Mouse (Mus musculus) skeletal muscle tissue, adult 2 months (tissue): ENCODE measurements around the gene Klf9.

Experiments used
- DNase-seq: peaks from one replicate; pipeline ENCODE4 v3.0.0-alpha.2; 2012; ENCODE audit warnings: low read depth, low spot score

Gene Klf9

GRCm38 (mm10) chr19:23162877-23163276, 21.9 kb downstream of the Klf9 start:
- no peak for DNase-seq

DNA sequence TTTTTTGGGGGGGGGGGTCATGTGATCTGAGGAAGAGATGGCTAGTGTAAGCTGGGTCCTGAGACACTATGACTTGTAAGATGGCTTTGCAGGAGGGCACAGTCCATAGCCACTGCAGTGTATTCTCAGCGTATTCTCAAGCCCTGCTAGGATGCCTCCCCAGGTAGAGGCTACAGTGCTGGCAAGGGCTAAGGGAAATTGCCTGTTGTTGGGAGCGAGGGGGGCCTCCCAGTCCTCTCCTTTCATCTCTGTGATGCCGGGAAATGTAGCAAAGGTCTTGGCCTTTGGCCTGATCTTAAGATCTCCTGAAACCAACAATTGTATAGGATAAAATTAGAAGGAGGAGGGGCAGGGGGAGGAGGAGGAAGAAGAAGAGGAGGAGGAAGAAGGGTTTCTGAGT, 22.3 kb downstream of the Klf9 start:
- DNase-seq = no peak

- DNase-seq = no peak
Observed at GRCm38 (mm10) chr19:23164651-23165240, 23.7 kb downstream of the Klf9 start.

GRCm38 (mm10) chr19:23166550-23167284, 25.7 kb downstream of the Klf9 start:
- DNase-seq = no peak

DNA sequence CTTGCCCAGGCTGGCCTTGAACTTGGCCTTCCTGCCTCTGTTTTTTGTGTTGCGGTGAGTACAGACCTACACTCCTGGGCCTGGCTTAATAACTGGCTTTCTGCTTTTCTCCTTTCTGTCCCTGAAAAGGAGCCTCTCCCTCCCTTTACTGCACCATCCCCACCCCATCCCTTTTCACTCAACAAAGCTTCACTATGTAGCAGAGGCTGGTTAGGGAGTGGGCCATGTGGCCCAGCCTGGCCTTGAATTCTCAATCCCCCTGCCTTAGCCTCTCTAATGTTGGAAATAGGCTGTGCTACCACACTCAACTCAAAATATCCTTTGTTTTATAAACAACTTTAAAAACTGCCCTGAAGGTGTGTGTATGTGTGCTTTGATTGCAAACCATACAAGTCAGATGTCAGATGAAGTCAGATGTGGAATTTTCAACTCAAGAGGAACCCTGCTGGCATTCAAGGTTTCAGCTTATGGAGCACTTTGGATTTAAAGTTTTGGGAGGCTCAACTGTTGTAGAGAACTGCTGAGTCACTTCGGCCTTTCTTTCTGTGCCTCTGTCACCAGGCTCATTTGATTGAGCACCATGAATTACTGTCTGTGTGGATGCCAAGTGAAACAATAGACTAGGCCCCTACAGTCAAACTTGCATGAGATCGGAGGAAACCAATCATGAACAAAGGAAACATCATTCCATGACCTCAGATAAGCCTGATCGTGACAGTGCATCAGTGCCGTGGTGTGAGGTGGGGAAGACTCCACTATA, 28.1 kb downstream of the Klf9 start:
- no peak for DNase-seq

DNA sequence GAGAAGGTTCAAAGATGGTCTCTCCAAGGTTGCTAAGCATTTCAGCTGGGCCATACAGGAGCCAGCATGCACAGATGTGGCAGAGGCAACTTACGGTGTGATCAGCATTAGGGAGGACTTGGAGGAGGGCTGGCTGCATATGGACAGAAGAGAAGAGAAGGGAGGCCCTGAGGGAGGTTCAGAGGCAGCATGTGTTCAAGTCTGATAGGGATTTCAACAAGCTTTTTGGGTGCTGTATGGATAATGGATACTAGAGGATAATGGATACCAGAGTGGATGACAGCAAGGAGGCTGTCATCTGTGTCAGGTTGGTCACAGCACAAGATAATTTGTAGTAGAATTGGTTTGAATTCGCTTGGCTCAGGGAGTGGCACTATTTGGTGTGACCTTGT, 28.6 kb downstream of the Klf9 start:
- no peak for DNase-seq

- DNase-seq = no peak
Observed at GRCm38 (mm10) chr19:23170476-23170875, 29.4 kb downstream of the Klf9 start.

- DNase-seq = no peak
Observed at GRCm38 (mm10) chr19:23171136-23171535, 30.1 kb downstream of the Klf9 start.

GRCm38 (mm10) chr19:23175090-23175489, 34.1 kb downstream of the Klf9 start:
- no peak for DNase-seq

DNA sequence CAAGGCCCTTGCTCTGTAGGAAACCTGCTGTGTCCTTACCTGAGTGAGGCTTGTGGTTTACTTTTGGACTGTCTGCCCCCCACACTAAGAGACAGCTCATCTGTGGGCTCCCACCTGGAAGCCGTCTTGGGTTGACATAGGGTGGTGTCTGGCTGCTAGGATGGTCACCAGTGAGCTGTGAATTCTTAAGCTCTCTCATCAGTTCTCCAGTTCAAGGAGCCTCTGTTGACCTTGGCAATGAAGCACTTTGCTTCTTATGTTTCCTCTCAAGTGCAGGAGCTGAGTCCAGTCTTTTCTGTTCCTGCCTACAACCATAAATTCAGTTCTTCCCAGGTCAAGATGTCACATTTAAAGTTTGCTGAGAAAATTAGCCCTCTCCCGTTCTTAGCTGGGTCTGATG, 34.5 kb downstream of the Klf9 start:
- peak; percentile 49 for DNase-seq

DNA sequence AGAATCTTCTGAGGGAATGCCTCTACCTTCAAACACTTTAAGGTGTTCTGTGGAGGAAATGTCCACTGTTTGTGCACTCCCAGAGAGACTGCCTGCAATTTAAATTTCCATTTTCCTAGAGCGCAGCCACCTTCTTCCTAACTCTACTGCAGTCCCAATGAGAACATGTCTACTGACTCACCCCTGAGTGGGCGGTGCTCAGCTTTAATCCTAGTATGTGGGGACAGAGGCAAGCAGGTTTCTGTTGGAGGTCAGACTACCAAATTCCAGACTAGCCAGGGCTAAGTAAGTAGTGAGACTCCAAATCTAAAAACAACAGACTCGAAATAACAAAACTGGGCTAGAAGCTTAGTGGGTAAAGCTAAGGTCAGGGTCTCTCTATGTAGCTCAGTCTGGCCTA, 37.5 kb downstream of the Klf9 start:
- no peak for DNase-seq

GRCm38 (mm10) chr19:23183493-23183892, 42.5 kb downstream of the Klf9 start:
- no peak for DNase-seq

GRCm38 (mm10) chr19:23184068-23184467, 43.0 kb downstream of the Klf9 start:
- DNase-seq = no peak

GRCm38 (mm10) chr19:23187732-23188131, 46.7 kb downstream of the Klf9 start:
- DNase-seq = no peak

DNA sequence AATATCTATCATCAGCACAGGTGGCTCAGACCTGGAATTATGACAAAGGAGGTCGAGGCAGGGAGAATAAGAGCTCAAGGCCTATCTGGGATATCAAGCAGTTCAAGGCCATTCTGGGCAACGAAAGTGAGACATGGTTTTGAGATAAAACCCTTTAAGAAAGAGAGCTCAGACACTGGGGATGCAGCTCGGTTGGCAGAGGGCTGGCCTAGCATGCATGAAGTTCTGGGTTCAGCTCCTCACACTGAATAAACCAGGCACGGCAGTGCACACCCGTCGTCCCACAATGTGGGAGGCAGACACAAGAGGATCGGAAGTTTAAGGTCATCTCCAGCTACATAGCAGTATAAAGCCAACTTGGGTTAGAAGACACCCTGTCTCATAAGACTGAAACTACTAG, 48.0 kb downstream of the Klf9 start:
- no peak for DNase-seq

- DNase-seq = no peak
Observed at GRCm38 (mm10) chr19:23189744-23190143, 48.7 kb downstream of the Klf9 start.

DNA sequence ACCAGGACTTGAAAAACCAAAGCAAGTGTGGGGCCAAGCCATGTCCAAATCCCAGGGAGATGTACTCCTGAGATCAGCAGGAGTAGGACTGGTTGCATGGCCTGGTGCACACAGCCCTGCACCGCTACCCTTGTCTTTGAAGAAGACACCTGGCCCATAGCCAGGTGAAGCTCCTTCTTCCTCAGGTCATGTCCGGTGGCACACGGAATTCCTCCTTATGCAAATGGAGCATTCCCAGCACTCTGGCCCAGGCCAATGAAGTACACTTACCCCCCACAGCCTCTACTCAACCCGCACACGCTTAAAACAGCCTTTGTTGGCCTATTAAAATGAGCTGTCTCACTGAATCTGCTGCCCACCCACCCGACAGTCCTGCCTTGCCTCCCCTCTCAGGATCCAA, 50.5 kb downstream of the Klf9 start:
- DNase-seq = no peak

DNA sequence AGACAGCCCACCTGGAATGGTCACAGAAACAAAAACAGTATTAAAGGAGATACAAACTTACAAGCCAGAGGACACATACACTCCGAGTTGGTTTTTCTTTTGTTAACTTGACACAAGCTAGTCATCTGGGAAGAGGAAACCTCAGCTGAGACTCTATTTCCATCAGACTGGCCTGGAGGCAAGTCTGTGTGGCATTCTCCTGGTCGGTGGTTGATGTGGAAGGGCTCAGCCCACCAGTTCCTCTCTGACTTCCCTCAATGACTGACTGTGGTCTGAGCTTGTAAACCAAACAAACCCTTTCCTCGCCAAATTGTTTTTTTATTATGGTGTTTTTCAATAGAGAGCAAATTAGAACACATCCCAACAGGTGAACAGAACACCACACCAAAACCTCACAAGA, 52.0 kb downstream of the Klf9 start:
- no peak for DNase-seq

GRCm38 (mm10) chr19:23202106-23202505, 61.1 kb downstream of the Klf9 start:
- no peak for DNase-seq

DNA sequence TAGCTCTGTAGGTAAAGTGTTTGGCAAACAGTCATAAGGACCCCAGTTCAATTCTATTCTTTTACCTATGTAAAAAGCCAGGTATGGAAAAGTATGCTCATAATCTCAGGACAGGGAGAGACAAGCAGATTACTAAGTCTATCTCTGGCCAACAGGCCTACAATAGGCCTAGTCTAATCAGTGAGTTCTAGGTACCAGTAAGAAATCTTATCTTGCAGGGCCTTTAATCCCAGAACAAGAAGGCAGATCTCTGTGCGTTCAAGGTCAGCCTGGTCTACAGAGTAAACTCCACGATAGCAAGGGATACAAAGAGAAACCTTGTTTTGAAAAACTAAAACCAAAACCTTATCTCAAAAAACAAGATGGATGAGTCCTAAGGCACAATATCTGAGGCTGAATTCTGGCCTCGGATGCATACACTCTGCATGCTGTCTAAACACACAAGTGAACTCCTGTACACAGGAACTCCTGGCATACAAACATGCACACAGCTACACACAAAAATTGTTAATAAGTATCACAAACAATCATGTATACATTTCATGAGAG, 62.6 kb downstream of the Klf9 start:
- DNase-seq = no peak

- peak; percentile 25 for DNase-seq
Observed at GRCm38 (mm10) chr19:23211325-23211724, 70.3 kb downstream of the Klf9 start.

DNA sequence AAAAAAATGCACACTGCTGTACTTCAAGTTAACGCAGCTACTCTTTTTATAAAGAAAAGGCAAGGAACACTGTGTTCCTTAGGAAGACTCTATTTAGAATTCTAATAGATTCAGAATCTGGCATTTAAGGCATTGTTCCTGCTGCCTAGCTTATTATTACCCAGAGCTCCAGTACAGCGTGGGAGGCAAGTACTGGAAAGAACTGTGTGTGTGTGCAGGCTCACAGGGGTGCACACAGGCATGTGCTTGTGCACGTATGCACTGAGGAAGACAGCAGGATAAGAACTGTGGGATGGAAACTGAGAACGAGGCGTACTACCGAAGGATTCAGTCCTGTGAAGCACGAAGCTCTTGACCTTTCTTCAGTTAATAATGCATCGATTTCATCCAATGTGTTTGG, 73.3 kb downstream of the Klf9 start:
- DNase-seq = no peak
